Mouse (Mus musculus): ENCODE measurements around the gene Hdac5. TPM values are rescaled to one million over a fixed set of nuclear protein-coding genes. Genes with fewer than 3 reads are reported as not detected.

Gene Hdac5
- polyA plus RNA-seq, 1 experiment, result 194 TPM

GRCm38 (mm10) chr11:102246273-102246635 lies 16.3 kb upstream of the Hdac5 start:
- H3K4me1 ChIP-seq (ENCODE audit: control insufficient read depth, insufficient read depth, low read length), result 0 out of 2 replicates have a peak, but pooled peaks cover 4% of the 10 kb centered on the region
- no peak for DNase-seq
- 90% methylated on average over 6 of the region's 6 CpGs for WGBS
- no peaks in the 10 kb centered on the region for H3K27me3 ChIP-seq (ENCODE audit: control insufficient read depth, insufficient read depth, low read length)
- H3K4me3 ChIP-seq (replicated peaks; ENCODE audit: insufficient read depth, low read depth, low read length), result no peak overlapping the region
- H3K27ac ChIP-seq (ENCODE audit: insufficient read depth, low read length), result no peak overlapping the region
- TF ChIP-seq CTCF (IDR thresholded peaks at IDR 0.05; ENCODE audit: borderline replicate concordance, insufficient read depth, low read depth, low read length) (no peak), POLR2A (IDR thresholded peaks at IDR 0.05; ENCODE audit: borderline replicate concordance, insufficient read depth, low read length) (no peak)

GRCm38 (mm10) chr11:102245581-102246272 lies 15.8 kb upstream of the Hdac5 start:
- 0 out of 2 replicates have a peak, but pooled peaks cover 4% of the 10 kb centered on the region for H3K4me1 ChIP-seq (ENCODE audit: control insufficient read depth, insufficient read depth, low read length)
- TF ChIP-seq POLR2A (IDR thresholded peaks at IDR 0.05; ENCODE audit: borderline replicate concordance, insufficient read depth, low read length) (no peak), CTCF (IDR thresholded peaks at IDR 0.05; ENCODE audit: borderline replicate concordance, insufficient read depth, low read depth, low read length) (no peak)
- no peak for DNase-seq
- H3K27me3 ChIP-seq (ENCODE audit: control insufficient read depth, insufficient read depth, low read length), result no peaks in the 10 kb centered on the region
- WGBS, result 58% methylated on average over 14 of the region's 14 CpGs
- peak overlapping the region; percentile 63 for H3K4me3 ChIP-seq (replicated peaks; ENCODE audit: insufficient read depth, low read depth, low read length)
- H3K27ac ChIP-seq (ENCODE audit: insufficient read depth, low read length), result no peak overlapping the region

GRCm38 (mm10) chr11:102244926-102245449 lies 15.0 kb upstream of the Hdac5 start:
- peak; percentile 79 to 84 for DNase-seq
- H3K27ac ChIP-seq (ENCODE audit: insufficient read depth, low read length), result 0 out of 2 replicates have a peak overlapping the region, but pooled peaks have one; percentile 12
- no peaks in the 10 kb centered on the region for H3K27me3 ChIP-seq (ENCODE audit: control insufficient read depth, insufficient read depth, low read length)
- peak overlapping the region; percentile 63 for H3K4me3 ChIP-seq (replicated peaks; ENCODE audit: insufficient read depth, low read depth, low read length)
- TF ChIP-seq POLR2A (IDR thresholded peaks at IDR 0.05; ENCODE audit: borderline replicate concordance, insufficient read depth, low read length), result no peak
- TF ChIP-seq CTCF (IDR thresholded peaks at IDR 0.05; ENCODE audit: borderline replicate concordance, insufficient read depth, low read depth, low read length), result no peak
- under 1% methylated on average over 32 of the region's 32 CpGs for WGBS
- H3K4me1 ChIP-seq (ENCODE audit: control insufficient read depth, insufficient read depth, low read length), result 0 out of 2 replicates have a peak, but pooled peaks cover 4% of the 10 kb centered on the region

- Histone ChIP-seq H3K4me1 (ENCODE audit: control insufficient read depth, insufficient read depth, low read length) (0 out of 2 replicates have a peak, but pooled peaks cover 4% of the 10 kb centered on the region), H3K27me3 (ENCODE audit: control insufficient read depth, insufficient read depth, low read length) (no peaks in the 10 kb centered on the region), H3K4me3 (replicated peaks; ENCODE audit: insufficient read depth, low read depth, low read length) (no peak overlapping the region), H3K27ac (ENCODE audit: insufficient read depth, low read length) (no peak overlapping the region)
- no peak for DNase-seq
- TF ChIP-seq POLR2A (IDR thresholded peaks at IDR 0.05; ENCODE audit: borderline replicate concordance, insufficient read depth, low read length) (no peak), CTCF (IDR thresholded peaks at IDR 0.05; ENCODE audit: borderline replicate concordance, insufficient read depth, low read depth, low read length) (no peak; the same call in 1 of the 2 replicates)
- WGBS, result 57% methylated on average over 5 of the region's 5 CpGs
Measured at GRCm38 (mm10) chr11:102241874-102242273, 11.9 kb upstream of the Hdac5 start.

GRCm38 (mm10) chr11:102241246-102241645 lies 11.3 kb upstream of the Hdac5 start:
- 81% methylated on average over 5 of the region's 5 CpGs for WGBS
- TF ChIP-seq POLR2A (IDR thresholded peaks at IDR 0.05; ENCODE audit: borderline replicate concordance, insufficient read depth, low read length) (no peak), CTCF (IDR thresholded peaks at IDR 0.05; ENCODE audit: borderline replicate concordance, insufficient read depth, low read depth, low read length) (no peak)
- 0 out of 2 replicates have a peak, but pooled peaks cover 4% of the 10 kb centered on the region for H3K4me1 ChIP-seq (ENCODE audit: control insufficient read depth, insufficient read depth, low read length)

GRCm38 (mm10) chr11:102240636-102241035 lies 10.7 kb upstream of the Hdac5 start:
- Histone ChIP-seq H3K4me1 (ENCODE audit: control insufficient read depth, insufficient read depth, low read length) (0 out of 2 replicates have a peak, but pooled peaks cover 3% of the 10 kb centered on the region), H3K27ac (ENCODE audit: insufficient read depth, low read length) (no peak overlapping the region), H3K4me3 (replicated peaks; ENCODE audit: insufficient read depth, low read depth, low read length) (no peak overlapping the region), H3K27me3 (ENCODE audit: control insufficient read depth, insufficient read depth, low read length) (no peaks in the 10 kb centered on the region)
- WGBS, result 93% methylated on average over 6 of the region's 6 CpGs
- TF ChIP-seq POLR2A (IDR thresholded peaks at IDR 0.05; ENCODE audit: borderline replicate concordance, insufficient read depth, low read length), result no peak
- no peak for TF ChIP-seq CTCF (IDR thresholded peaks at IDR 0.05; ENCODE audit: borderline replicate concordance, insufficient read depth, low read depth, low read length)
- no peak for DNase-seq

More at GRCm38 (mm10) chr11:102241246-102241645, 11.3 kb upstream of the Hdac5 start:
- no peak overlapping the region for H3K4me3 ChIP-seq (replicated peaks; ENCODE audit: insufficient read depth, low read depth, low read length)
- H3K27me3 ChIP-seq (ENCODE audit: control insufficient read depth, insufficient read depth, low read length), result no peaks in the 10 kb centered on the region
- no peak for DNase-seq
- H3K27ac ChIP-seq (ENCODE audit: insufficient read depth, low read length), result no peak overlapping the region

GRCm38 (mm10) chr11:102236022-102236421 lies 6.1 kb upstream of the Hdac5 start:
- Histone ChIP-seq H3K4me3 (replicated peaks; ENCODE audit: insufficient read depth, low read depth, low read length) (no peak overlapping the region), H3K27me3 (ENCODE audit: control insufficient read depth, insufficient read depth, low read length) (no peaks in the 10 kb centered on the region), H3K27ac (ENCODE audit: insufficient read depth, low read length) (no peak overlapping the region), H3K4me1 (ENCODE audit: control insufficient read depth, insufficient read depth, low read length) (no peaks in the 10 kb centered on the region)
- TF ChIP-seq CTCF (IDR thresholded peaks at IDR 0.05; ENCODE audit: borderline replicate concordance, insufficient read depth, low read depth, low read length), result no peak
- no peak for TF ChIP-seq POLR2A (IDR thresholded peaks at IDR 0.05; ENCODE audit: borderline replicate concordance, insufficient read depth, low read length)
- no peak for DNase-seq
- WGBS, result 72% methylated on average over 2 of the region's 2 CpGs

Measured in cerebellum, adult 2 months (tissue).